Mouse (Mus musculus): Measurements from ENCODE around the gene Pcsk4.
A peak's percentile ranks its signal among the peaks of the same experiment; 100 is the strongest.
"Not testable (repeated sequence)": the region's sequence is repeated elsewhere in the genome, so short reads cannot be mapped to it uniquely, and the experiment has no call there.

Gene Pcsk4

GRCm38 (mm10) chr10:80347514-80347967 lies 18.2 kb upstream of the Pcsk4 start:
- DNase-seq, result no peak

GRCm38 (mm10) chr10:80345929-80346328 lies 16.6 kb upstream of the Pcsk4 start:
- DNase-seq, result not testable (repeated sequence)

GRCm38 (mm10) chr10:80345122-80345521 lies 15.8 kb upstream of the Pcsk4 start:
- DNase-seq, result no peak

GRCm38 (mm10) chr10:80344131-80344661 lies 14.9 kb upstream of the Pcsk4 start:
- DNase-seq, result no peak

GRCm38 (mm10) chr10:80343425-80343895 lies 14.2 kb upstream of the Pcsk4 start:
- DNase-seq, result no peak

GRCm38 (mm10) chr10:80342749-80343424 lies 13.6 kb upstream of the Pcsk4 start:
- peak in 1 of 2 experiments; percentile 34 for DNase-seq

- peak in 1 of 2 experiments; percentile 19 for DNase-seq
These were observed 13.0 kb upstream of the Pcsk4 start for GRCm38 (mm10) chr10:80342305-80342748.

- no peak for DNase-seq
These were observed 12.4 kb upstream of the Pcsk4 start for GRCm38 (mm10) chr10:80341491-80342304.

GRCm38 (mm10) chr10:80341026-80341425 lies 11.7 kb upstream of the Pcsk4 start:
- DNase-seq, result no peak

- peak; percentile 62 to 84 for DNase-seq
These were observed 10.8 kb upstream of the Pcsk4 start for GRCm38 (mm10) chr10:80339941-80340750.

- DNase-seq, result no peak
These were observed 7.0 kb upstream of the Pcsk4 start for GRCm38 (mm10) chr10:80336263-80336662.

- no peak for DNase-seq
These were observed 3.3 kb upstream of the Pcsk4 start for GRCm38 (mm10) chr10:80332525-80332989.

- no peak for DNase-seq
These were observed 2.6 kb upstream of the Pcsk4 start for GRCm38 (mm10) chr10:80331636-80332524.

- DNase-seq, result no peak
These were observed 1.6 kb upstream of the Pcsk4 start for GRCm38 (mm10) chr10:80330888-80331287.

- DNase-seq, result no peak
These were observed 786 bp upstream of the Pcsk4 start for GRCm38 (mm10) chr10:80330084-80330483.

- no peak for DNase-seq
These were observed 4.3 kb downstream of the Pcsk4 start for GRCm38 (mm10) chr10:80325045-80325444.

GRCm38 (mm10) chr10:80324120-80325037 lies 4.9 kb downstream of the Pcsk4 start:
- no peak for DNase-seq

- peak; percentile 66 to 82 for DNase-seq
These were observed 5.8 kb downstream of the Pcsk4 start for GRCm38 (mm10) chr10:80323261-80324119.

- DNase-seq, result peak in 1 of 2 experiments; percentile 44
These were observed 6.5 kb downstream of the Pcsk4 start for GRCm38 (mm10) chr10:80322811-80323211.
